Mouse (Mus musculus) forebrain, embryonic 15.5 days (tissue): Measurements from ENCODE around the gene Tox3. TPM values are rescaled to one million over a fixed set of nuclear protein-coding genes. Genes with fewer than 3 reads are reported as not detected.

Source experiments
- ATAC-seq: fragments of 200-750 bp; cut with Nextera tagmentation; replicated peaks from 2 replicates; pipeline ENCODE4 v1.8.0; 2017; ENCODE audit warnings: mild to moderate bottlenecking, moderate TSS enrichment, moderate library complexity
- H3K27ac ChIP-seq: fragments of 300-500 bp; sonication (generic); replicated peaks from 2 replicates; pipeline ENCODE4 v1.5.1; 2015; ENCODE audit warnings: mild to moderate bottlenecking, inconsistent platforms
- H3K27me3 ChIP-seq: fragments of 300-500 bp; sonication (generic); 2 replicates; pipeline ENCODE4 v1.6.1; 2015; ENCODE audit warnings: inconsistent platforms
- H3K36me3 ChIP-seq: fragments of 300-500 bp; sonication (generic); 2 replicates; pipeline ENCODE4 v1.6.1; 2015; ENCODE audit warnings: mild to moderate bottlenecking, inconsistent platforms
- H3K4me1 ChIP-seq: fragments of 300-500 bp; sonication (generic); 2 replicates; pipeline ENCODE4 v1.6.1; 2015; ENCODE audit warnings: inconsistent platforms
- H3K4me2 ChIP-seq: fragments of 300-500 bp; sonication (generic); replicated peaks from 2 replicates; pipeline ENCODE4 v1.6.1; 2015; ENCODE audit warnings: mild to moderate bottlenecking, inconsistent platforms
- H3K4me3 ChIP-seq: fragments of 300-500 bp; sonication (generic); 2 replicates; pipeline ENCODE4 v1.5.1; 2015; ENCODE audit warnings: mild to moderate bottlenecking, inconsistent platforms
- H3K9ac ChIP-seq: fragments of 300-500 bp; sonication (generic); replicated peaks from 2 replicates; pipeline ENCODE4 v1.6.1; 2015; ENCODE audit warnings: mild to moderate bottlenecking, inconsistent platforms
- H3K9me3 ChIP-seq: fragments of 300-500 bp; sonication (generic); 2 replicates; pipeline ENCODE4 v1.6.1; 2016; ENCODE audit warnings: inconsistent platforms
- WGBS: fragments of 180-500 bp; shearing (Covaris S2); methylation state at CpG from one replicate; pipeline ENCODE4 v1.1.7; 2015; ENCODE audit warnings: mixed read lengths; 5-methylcytosine and 5-hydroxymethylcytosine counted together
- polyA plus RNA-seq: library from polyadenylated mRNA; unstranded; fragments of >200 nt; fragmentation: Nextera tagmentation; extraction: Ambion mirVana; gene quantifications from 2 replicates; pipeline ENCODE4 v1.2.1, GENCODE M21; 2015

Tox3 gene
- polyA plus RNA-seq, 1 experiment from 2014 or later, result 32.4 TPM

DNA sequence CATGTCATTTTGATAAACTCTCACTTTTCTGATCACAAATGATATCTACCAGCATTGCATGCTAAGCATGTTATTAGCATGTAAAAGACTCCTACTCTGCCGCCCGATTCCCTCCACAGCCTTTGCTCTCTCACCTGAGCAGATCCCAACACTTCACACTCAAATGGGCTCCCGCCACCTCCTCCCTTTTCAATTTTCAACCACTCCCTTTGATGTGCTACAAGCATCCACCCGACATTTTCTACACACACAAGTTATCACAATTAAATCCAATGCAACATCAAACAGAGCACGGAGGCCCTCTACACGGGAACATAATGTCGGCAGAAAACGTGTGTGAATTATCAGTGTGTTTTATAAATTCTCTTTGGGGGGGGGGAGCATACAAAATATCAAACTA is 81.9 kb downstream of the Tox3 start:
- H3K27ac ChIP-seq, result no peak overlapping the region
- H3K27me3 ChIP-seq, result no peaks in the 10 kb centered on the region
- no peaks in the 10 kb centered on the region for H3K9me3 ChIP-seq
- no peak overlapping the region for H3K9ac ChIP-seq
- no peak for ATAC-seq
- no peak overlapping the region for H3K4me2 ChIP-seq
- peaks cover 21% of the 10 kb centered on the region for H3K4me1 ChIP-seq
- no peak overlapping the region for H3K4me3 ChIP-seq
- 59% methylated on average over 8 of the region's 8 CpGs for WGBS
- peaks cover 4% of the 10 kb centered on the region; the same call in 1 of the 2 replicates for H3K36me3 ChIP-seq

DNA sequence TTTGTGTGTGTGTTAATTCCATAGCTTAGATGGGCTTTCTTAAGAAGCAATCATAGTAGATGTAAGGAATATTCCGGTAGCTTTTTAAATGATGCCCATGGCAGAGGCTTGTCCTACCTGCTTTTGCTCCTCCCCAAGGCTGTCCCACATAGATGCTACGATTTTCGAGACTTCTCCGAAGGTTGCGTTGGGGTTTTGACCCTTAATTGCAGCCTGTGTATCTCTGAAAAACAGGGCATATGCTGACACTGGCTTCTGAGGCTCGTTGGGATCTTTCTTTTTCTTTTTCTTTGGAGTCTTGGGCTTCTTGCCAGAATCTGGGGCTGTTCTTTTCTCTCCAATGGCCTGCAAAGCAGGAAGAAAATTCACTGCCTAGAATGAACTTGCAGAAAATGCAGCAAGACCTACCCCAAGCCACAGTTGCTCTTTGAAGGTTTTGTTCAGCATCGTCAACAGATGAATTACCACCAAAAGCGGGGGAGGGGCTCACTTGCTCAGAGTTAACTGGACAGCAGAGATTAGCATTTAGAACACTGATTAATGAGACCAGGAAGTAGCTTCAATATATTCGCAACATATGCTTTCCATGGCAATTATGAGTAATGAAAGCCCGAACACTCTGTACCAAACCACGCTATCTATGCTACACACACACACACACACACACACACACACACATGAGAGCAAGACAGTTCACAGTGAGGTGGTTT is 93.8 kb downstream of the Tox3 start:
- Histone ChIP-seq H3K4me3 (no peak overlapping the region), H3K27me3 (no peaks in the 10 kb centered on the region), H3K9ac (no peak overlapping the region), H3K36me3 (peaks cover 19% of the 10 kb centered on the region), H3K4me2 (no peak overlapping the region), H3K9me3 (no peaks in the 10 kb centered on the region), H3K4me1 (peaks cover 29% of the 10 kb centered on the region), H3K27ac (peak overlapping the region; percentile 46)
- peak; percentile 76 for ATAC-seq
- WGBS, result 15% methylated on average over 11 of the region's 11 CpGs

DNA sequence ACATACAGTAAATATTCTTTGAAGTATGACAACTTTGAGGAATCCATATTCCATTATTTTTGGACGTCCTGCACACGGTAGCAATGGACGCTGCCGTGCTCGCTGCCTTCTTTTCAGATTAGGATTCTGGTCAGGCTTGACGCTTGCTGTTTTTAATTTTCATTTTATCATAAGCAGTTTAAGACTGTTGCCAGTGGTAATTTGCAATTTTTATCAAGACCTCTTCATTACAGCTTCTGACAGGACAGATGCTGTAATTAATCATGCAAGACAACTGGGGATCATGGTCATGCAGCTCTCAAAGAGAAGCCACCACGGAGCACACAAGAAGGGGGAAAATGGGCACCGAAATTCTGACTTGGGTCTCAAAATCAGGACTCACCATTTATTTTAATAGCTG is 101.8 kb downstream of the Tox3 start:
- ATAC-seq, result no peak
- H3K27me3 ChIP-seq, result no peaks in the 10 kb centered on the region
- 61% methylated on average over 8 of the region's 8 CpGs for WGBS
- 0 out of 2 replicates have a peak, but pooled peaks cover 4% of the 10 kb centered on the region for H3K36me3 ChIP-seq
- no peak overlapping the region for H3K4me2 ChIP-seq
- H3K27ac ChIP-seq, result no peak overlapping the region
- peaks cover 41% of the 10 kb centered on the region for H3K4me1 ChIP-seq
- H3K4me3 ChIP-seq, result no peak overlapping the region
- no peak overlapping the region for H3K9ac ChIP-seq
- no peaks in the 10 kb centered on the region for H3K9me3 ChIP-seq

DNA sequence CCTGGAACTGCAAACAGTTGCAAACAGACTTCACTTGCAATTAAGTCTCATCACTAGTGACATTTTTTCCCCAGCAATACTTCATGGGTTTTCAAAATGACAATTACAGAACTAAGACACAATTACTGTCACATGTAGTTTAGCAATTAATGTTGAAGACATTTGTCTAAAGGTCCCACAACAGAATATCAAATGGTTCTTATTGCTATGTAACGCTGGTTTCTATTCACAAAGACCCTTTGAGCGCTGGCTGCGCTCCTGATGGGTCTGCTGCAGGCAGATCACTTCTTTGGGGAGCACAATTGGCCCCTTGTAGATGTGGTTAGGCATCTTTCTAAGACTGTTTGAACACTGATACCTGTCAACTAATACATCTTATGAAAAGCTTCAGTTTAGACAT is 102.3 kb downstream of the Tox3 start:
- 0 out of 2 replicates have a peak, but pooled peaks cover 4% of the 10 kb centered on the region for H3K36me3 ChIP-seq
- H3K4me2 ChIP-seq, result no peak overlapping the region
- H3K27me3 ChIP-seq, result no peaks in the 10 kb centered on the region
- no peak overlapping the region for H3K27ac ChIP-seq
- no peak overlapping the region for H3K4me3 ChIP-seq
- WGBS, result 13% methylated on average over 3 of the region's 3 CpGs
- no peak overlapping the region for H3K9ac ChIP-seq
- peaks cover 46% of the 10 kb centered on the region for H3K4me1 ChIP-seq
- ATAC-seq, result no peak
- H3K9me3 ChIP-seq, result no peaks in the 10 kb centered on the region

DNA sequence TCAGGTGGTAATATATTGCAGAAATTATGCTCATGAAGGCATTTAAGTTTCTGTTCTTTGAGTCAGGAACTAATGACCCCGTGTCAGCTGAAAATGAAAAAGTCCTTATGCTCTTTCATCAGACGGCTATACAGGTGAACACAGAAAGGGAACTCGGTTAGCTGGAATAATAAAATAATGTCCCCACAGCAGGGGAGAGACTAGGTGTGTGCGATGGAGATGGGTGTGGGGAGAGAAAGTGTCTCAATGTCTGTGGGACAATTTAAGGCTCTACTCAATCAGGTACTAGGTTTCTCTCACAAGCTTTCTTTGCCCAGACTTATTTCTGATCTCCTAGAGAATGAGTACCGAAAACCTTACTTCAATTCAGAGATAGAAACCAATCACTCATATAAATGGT is 103.0 kb downstream of the Tox3 start:
- no peak for ATAC-seq
- WGBS, result 27% methylated on average over 5 of the region's 5 CpGs
- no peak overlapping the region for H3K4me2 ChIP-seq

DNA sequence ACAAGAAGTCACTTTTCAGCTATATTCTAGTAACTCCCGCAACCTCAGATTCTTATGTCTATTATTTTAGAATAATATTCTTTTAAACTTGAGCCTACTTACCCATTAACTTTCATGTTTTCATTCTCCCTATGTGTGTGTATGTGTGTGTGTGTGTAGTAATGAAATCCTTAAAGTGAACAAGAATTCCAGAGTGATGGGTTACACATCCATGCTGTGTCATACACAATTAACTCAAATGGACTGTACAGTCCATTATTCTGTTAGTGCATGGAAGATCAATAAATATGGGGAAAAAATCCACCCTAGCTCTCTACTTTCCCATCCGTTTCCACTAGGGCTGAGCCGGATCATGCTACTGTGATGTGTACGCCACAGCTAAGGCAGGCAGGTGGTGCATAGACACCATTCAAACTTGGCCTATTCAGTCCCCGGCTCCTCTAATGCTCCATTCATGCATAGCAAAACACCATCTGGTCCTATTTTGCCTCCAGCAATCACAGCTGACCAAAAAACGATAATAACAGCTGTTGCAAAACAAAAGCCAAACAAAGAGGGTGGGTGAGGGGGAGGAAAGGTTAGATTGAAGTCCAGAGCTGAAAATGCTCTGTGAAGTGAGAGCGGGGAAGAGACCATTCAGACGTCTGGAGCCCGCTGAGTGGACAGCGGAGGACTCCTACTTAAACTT is 103.5 kb downstream of the Tox3 start:
- H3K36me3 ChIP-seq, result 0 out of 2 replicates have a peak, but pooled peaks cover 4% of the 10 kb centered on the region
- H3K9ac ChIP-seq, result no peak overlapping the region
- no peak overlapping the region for H3K4me2 ChIP-seq
- no peaks in the 10 kb centered on the region for H3K9me3 ChIP-seq
- H3K4me3 ChIP-seq, result no peak overlapping the region
- ATAC-seq, result peak; percentile 92
- H3K4me1 ChIP-seq, result peaks cover 54% of the 10 kb centered on the region
- peak overlapping the region; percentile 70 for H3K27ac ChIP-seq
- 13% methylated on average over 10 of the region's 10 CpGs for WGBS
- no peaks in the 10 kb centered on the region for H3K27me3 ChIP-seq

More for the DNA sequence above, 103.0 kb downstream of the Tox3 start:
- H3K27me3 ChIP-seq, result no peaks in the 10 kb centered on the region
- H3K9ac ChIP-seq, result no peak overlapping the region
- H3K36me3 ChIP-seq, result 0 out of 2 replicates have a peak, but pooled peaks cover 4% of the 10 kb centered on the region
- no peak overlapping the region for H3K4me3 ChIP-seq
- H3K4me1 ChIP-seq, result peaks cover 48% of the 10 kb centered on the region
- H3K9me3 ChIP-seq, result no peaks in the 10 kb centered on the region
- peak overlapping the region; percentile 70 for H3K27ac ChIP-seq

DNA sequence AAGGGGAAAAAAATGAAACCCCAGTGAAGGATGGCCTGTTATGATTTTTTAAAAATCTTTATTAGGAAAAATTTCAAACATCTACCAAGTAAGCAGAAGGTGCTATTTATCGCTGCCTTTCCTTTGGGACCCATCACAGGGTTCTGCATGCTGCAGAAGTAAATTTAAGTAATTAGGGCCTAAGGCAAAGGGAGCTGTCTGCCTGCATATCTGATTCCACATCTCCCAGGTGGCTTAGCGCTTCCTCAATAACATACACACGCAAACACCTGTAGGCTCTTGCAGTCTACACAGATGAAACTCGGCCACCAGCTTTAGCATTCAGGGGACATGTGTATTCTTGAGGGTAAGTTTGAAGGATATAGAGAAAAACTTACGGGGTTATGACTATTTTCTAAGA is 104.2 kb downstream of the Tox3 start:
- WGBS, result 86% methylated on average over 5 of the region's 5 CpGs
- H3K27ac ChIP-seq, result 0 out of 2 replicates have a peak overlapping the region, but pooled peaks have one; percentile 70
- no peaks in the 10 kb centered on the region for H3K9me3 ChIP-seq
- no peak for ATAC-seq
- 0 out of 2 replicates have a peak, but pooled peaks cover 4% of the 10 kb centered on the region for H3K36me3 ChIP-seq
- H3K27me3 ChIP-seq, result no peaks in the 10 kb centered on the region
- no peak overlapping the region for H3K4me2 ChIP-seq
- no peak overlapping the region for H3K4me3 ChIP-seq
- peaks cover 54% of the 10 kb centered on the region for H3K4me1 ChIP-seq
- no peak overlapping the region for H3K9ac ChIP-seq

DNA sequence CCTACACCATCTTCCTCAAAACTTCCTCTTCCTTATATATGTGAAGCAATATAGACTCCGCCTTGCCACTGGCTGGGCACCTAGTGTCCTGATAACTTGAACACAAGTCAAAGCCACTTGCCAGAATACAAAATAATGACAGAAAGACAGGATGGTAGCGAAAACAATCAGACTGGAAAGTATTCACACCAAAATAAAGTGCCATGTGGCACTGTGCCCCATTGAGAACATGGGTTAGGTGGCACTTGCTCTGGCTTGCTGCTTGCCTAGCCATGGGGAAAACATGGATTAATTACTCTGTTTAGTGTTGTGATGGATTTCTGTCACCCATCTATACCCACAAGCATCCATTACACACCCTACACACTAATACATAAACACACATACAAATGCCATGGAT is 105.8 kb downstream of the Tox3 start:
- WGBS, result 69% methylated on average over 2 of the region's 2 CpGs
- H3K4me2 ChIP-seq, result no peak overlapping the region
- no peaks in the 10 kb centered on the region for H3K36me3 ChIP-seq
- H3K9me3 ChIP-seq, result no peaks in the 10 kb centered on the region
- no peak overlapping the region for H3K9ac ChIP-seq
- no peak overlapping the region for H3K4me3 ChIP-seq
- no peak overlapping the region for H3K27ac ChIP-seq
- H3K4me1 ChIP-seq, result peaks cover 57% of the 10 kb centered on the region
- ATAC-seq, result no peak
- H3K27me3 ChIP-seq, result no peaks in the 10 kb centered on the region

DNA sequence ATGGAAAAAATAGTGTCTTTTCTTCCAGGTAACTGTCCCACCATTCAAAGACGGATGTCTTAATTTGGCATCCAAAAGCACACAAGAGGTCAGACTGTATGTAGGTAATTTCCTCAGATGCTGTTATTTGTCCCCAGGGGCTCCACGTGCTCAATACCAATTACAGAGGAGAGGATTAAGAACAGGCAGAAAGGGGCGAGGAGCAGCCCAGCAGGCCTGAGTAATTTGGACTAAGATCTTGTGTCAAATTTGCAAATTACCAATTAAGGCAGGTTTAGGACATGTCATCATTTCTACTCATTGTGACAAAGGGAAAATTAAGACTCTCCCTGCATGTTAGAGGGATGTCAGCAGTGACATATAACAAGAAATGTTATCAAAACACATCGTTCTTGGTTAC is 106.7 kb downstream of the Tox3 start:
- no peaks in the 10 kb centered on the region for H3K36me3 ChIP-seq
- H3K4me3 ChIP-seq, result no peak overlapping the region
- no peak for ATAC-seq
- H3K9me3 ChIP-seq, result no peaks in the 10 kb centered on the region
- no peak overlapping the region for H3K27ac ChIP-seq
- peaks cover 56% of the 10 kb centered on the region for H3K4me1 ChIP-seq
- H3K4me2 ChIP-seq, result no peak overlapping the region
- 18% methylated on average over 4 of the region's 4 CpGs for WGBS
- no peaks in the 10 kb centered on the region for H3K27me3 ChIP-seq
- no peak overlapping the region for H3K9ac ChIP-seq

DNA sequence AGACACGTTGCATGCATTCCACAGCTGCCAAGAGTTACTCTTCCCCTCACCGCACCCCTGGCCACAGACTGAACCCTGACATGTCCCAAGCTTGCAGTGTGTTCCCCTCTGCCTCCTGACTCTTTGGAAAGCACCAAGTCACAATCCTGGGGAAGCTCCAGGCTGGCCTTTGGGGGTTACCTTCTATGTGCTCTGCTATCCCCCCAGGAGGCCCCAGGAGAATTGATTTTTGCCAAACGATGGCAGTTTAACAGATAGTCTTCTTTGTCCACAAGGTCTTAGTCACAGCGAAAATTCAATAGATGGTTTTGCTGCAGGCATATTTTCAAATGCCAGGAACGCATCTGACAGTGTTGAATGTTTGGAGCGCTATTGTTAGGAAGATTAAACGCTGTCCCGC is 115.6 kb downstream of the Tox3 start:
- WGBS, result 45% methylated on average over 8 of the region's 8 CpGs
- Histone ChIP-seq H3K27ac (no peak overlapping the region), H3K4me2 (no peak overlapping the region), H3K9me3 (no peaks in the 10 kb centered on the region), H3K4me3 (no peak overlapping the region), H3K4me1 (0 out of 2 replicates have a peak, but pooled peaks cover 2% of the 10 kb centered on the region), H3K9ac (no peak overlapping the region), H3K36me3 (no peaks in the 10 kb centered on the region), H3K27me3 (no peaks in the 10 kb centered on the region)
- no peak for ATAC-seq

DNA sequence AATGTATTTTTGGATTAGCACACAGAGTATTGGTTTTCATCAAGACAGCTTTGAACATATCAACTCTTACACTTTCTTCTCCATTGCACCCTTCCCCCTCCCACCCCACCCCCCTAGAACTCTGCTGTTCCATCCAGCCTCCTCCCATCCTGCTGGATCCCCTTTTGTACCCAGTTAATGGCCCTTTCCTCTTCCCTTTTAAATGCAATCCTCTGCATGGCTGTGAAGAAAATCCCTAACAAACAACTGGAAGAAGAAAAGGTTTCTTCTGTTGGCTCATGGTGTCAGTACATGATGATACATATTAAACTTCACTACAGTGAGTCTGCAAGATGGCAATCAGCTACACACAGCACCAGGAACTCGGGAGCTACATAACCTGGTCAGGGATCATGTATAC is 124.0 kb downstream of the Tox3 start:
- H3K4me1 ChIP-seq, result no peaks in the 10 kb centered on the region
- WGBS, result 81% methylated on average over 1 of the region's 1 CpGs
- no peak overlapping the region for H3K27ac ChIP-seq
- no peak for ATAC-seq
- H3K4me2 ChIP-seq, result no peak overlapping the region
- no peak overlapping the region for H3K4me3 ChIP-seq
- no peaks in the 10 kb centered on the region for H3K36me3 ChIP-seq
- no peaks in the 10 kb centered on the region for H3K27me3 ChIP-seq
- H3K9me3 ChIP-seq, result no peaks in the 10 kb centered on the region
- no peak overlapping the region for H3K9ac ChIP-seq
